Mouse (Mus musculus): ENCODE data around the gene Tacc2. TPM values are rescaled to one million over a fixed set of nuclear protein-coding genes. Genes with fewer than 3 reads are reported as not detected.
A peak's percentile ranks its signal among the peaks of the same experiment; 100 is the strongest.

Gene Tacc2
- polyA plus RNA-seq, 1 experiment = 66.7 TPM

DNA sequence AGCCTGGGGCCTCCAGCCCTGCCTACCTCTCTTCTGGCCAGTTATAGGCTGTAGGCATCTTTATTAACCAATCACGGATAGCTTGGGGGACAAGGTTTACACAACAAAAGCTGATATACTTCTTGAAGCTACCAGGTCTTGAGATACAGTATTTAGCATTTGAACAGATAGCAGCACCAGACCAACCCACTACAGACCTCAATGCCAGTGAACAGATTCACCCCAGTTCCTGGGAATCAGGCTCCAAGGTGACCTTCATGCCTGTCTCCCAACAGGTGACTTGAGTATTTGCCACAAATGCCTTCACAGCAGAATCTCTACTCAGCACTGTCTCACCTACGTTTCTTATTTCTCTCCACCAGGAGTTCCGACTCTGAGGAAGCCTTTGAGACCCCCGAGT lies 139.1 kb downstream of the Tacc2 start:
- 83% methylated on average over 4 of the region's 4 CpGs for WGBS
- H3K4me3 ChIP-seq (replicated peaks; ENCODE audit: insufficient read depth, low read depth, low read length) = no peak overlapping the region
- no peaks in the 10 kb centered on the region for H3K27me3 ChIP-seq (ENCODE audit: control insufficient read depth, insufficient read depth, low read length)
- peaks cover 57% of the 10 kb centered on the region for H3K4me1 ChIP-seq (ENCODE audit: control insufficient read depth, insufficient read depth, low read length)
- TF ChIP-seq POLR2A (IDR thresholded peaks at IDR 0.05; ENCODE audit: borderline replicate concordance, insufficient read depth, low read length) (no peak), CTCF (IDR thresholded peaks at IDR 0.05; ENCODE audit: borderline replicate concordance, insufficient read depth, low read depth, low read length) (no peak)
- no peak for DNase-seq
- H3K27ac ChIP-seq (ENCODE audit: insufficient read depth, low read length) = no peak overlapping the region

DNA sequence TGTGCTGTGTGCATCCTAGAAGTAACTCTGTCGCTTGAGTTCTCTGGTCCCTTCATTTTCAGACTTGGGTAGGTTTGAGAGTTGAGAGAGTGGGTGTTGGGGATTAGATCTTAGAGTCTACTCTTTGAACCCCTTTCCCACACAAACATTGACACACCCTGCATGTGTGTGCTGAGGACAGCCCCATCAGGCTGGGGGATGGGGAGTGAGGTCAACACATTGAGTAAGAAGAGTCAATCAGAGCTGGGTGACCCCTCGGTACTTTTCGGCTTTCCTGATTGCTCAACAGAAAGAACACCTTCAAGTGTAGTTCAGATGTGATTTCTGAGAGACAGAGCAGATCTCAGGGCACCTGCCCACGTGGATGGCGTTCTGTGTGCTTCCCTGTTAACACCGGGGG lies 139.8 kb downstream of the Tacc2 start:
- Histone ChIP-seq H3K4me1 (ENCODE audit: control insufficient read depth, insufficient read depth, low read length) (peaks cover 60% of the 10 kb centered on the region), H3K27me3 (ENCODE audit: control insufficient read depth, insufficient read depth, low read length) (no peaks in the 10 kb centered on the region), H3K4me3 (replicated peaks; ENCODE audit: insufficient read depth, low read depth, low read length) (no peak overlapping the region), H3K27ac (ENCODE audit: insufficient read depth, low read length) (no peak overlapping the region)
- WGBS = 91% methylated on average over 6 of the region's 6 CpGs
- TF ChIP-seq CTCF (IDR thresholded peaks at IDR 0.05; ENCODE audit: borderline replicate concordance, insufficient read depth, low read depth, low read length) = no peak
- TF ChIP-seq POLR2A (IDR thresholded peaks at IDR 0.05; ENCODE audit: borderline replicate concordance, insufficient read depth, low read length) = no peak
- DNase-seq = no peak

DNA sequence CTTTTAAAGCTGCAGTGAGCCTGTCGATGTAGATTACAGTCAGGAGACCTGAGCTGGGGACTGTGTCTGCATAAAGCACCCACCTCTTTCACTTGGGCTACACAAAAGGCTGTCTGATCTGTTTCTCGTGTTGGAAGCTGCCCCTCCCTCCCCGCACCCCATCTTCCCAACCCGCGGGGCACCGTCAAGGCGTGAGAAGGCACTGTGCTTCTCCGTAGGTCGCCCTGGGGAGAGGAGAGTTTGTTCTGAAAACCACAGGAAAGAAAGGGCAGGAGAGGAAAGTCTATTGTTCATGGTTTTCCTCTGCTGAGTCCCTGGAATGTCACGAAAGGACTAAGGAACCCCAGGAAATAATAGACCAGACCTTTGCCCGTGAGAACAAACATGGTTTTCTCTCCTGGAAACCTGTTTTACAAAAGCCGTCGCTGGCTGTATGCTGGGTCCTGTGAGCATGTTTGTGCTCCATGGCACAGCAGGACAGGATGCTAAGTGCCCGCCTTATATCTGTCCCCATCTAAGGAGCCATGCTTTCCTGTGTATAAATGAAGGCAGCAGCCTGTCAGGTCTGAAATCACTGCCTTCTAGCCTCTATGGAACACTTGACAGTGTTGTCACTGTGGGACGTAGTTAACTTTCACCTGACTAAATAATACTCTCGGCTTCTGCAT lies 142.8 kb downstream of the Tacc2 start:
- no peak for TF ChIP-seq POLR2A (IDR thresholded peaks at IDR 0.05; ENCODE audit: borderline replicate concordance, insufficient read depth, low read length)
- H3K4me1 ChIP-seq (ENCODE audit: control insufficient read depth, insufficient read depth, low read length) = peaks cover 65% of the 10 kb centered on the region
- 33% methylated on average over 16 of the region's 16 CpGs for WGBS
- no peak overlapping the region for H3K27ac ChIP-seq (ENCODE audit: insufficient read depth, low read length)
- no peak for DNase-seq
- H3K27me3 ChIP-seq (ENCODE audit: control insufficient read depth, insufficient read depth, low read length) = no peaks in the 10 kb centered on the region
- H3K4me3 ChIP-seq (replicated peaks; ENCODE audit: insufficient read depth, low read depth, low read length) = no peak overlapping the region

DNA sequence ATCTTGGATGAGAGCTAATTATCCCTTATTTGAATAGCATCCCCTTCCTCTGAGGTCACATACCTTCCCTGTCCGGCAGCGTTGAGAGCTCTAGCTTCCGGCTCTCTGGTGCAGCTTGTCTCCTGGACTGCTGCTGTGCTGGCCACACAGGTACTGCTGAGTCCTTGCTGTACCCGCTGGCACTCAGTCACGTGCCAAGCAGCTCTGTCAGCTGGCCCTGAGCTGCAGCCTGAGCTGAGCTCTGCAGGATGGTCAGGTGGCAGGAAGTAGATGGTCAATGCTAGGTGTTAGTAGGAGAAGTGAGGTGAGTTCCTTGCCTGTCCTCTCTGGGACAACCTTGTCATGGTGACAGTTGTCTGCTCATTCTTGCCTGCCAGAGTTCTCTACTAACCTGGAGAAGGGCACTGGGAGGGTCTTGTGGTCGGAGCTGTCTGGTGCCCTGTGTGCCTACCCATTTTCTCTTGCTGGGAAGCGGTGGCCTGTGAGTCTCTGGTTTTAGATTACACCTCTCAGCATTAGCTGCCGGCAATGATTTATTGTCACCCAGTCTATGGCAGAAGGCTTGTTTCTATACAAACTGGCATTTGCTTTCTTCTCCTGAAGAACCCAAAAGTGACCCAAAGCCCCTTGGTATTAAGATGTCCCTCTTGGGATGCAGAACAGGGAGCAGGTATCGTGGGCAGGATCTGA lies 143.6 kb downstream of the Tacc2 start:
- Histone ChIP-seq H3K4me1 (ENCODE audit: control insufficient read depth, insufficient read depth, low read length) (peaks cover 68% of the 10 kb centered on the region), H3K27ac (ENCODE audit: insufficient read depth, low read length) (peak overlapping the region; percentile 8; the same call in 1 of the 2 replicates), H3K27me3 (ENCODE audit: control insufficient read depth, insufficient read depth, low read length) (no peaks in the 10 kb centered on the region), H3K4me3 (replicated peaks; ENCODE audit: insufficient read depth, low read depth, low read length) (no peak overlapping the region)
- no peak for TF ChIP-seq POLR2A (IDR thresholded peaks at IDR 0.05; ENCODE audit: borderline replicate concordance, insufficient read depth, low read length)
- TF ChIP-seq CTCF (IDR thresholded peaks at IDR 0.05; ENCODE audit: borderline replicate concordance, insufficient read depth, low read depth, low read length) = no peak
- peak; percentile 61 to 75 for DNase-seq
- 29% methylated on average over 9 of the region's 9 CpGs for whole genome bisulfite sequencing

DNA sequence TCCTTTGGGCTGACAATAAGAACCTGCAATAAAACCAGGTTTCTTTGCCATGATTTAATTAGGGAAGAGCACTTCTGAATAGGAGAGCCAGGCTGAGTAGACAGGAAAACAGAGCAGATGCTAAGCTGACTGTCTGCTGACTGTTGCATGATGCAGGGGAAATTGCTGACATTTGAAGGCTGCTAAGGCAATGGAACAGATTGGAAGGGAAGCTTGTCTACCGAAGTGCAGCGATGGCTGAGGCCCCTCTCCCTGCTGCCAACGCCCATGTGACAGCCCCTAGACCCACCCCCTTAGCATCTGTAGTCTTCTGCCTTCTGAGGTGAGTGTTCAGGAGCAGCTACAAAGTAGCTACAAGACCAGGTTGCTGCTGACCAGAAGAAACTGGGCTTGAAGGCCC lies 148.9 kb downstream of the Tacc2 start:
- Histone ChIP-seq H3K4me3 (replicated peaks; ENCODE audit: insufficient read depth, low read depth, low read length) (no peak overlapping the region), H3K4me1 (ENCODE audit: control insufficient read depth, insufficient read depth, low read length) (peaks cover 56% of the 10 kb centered on the region), H3K27ac (ENCODE audit: insufficient read depth, low read length) (no peak overlapping the region), H3K27me3 (ENCODE audit: control insufficient read depth, insufficient read depth, low read length) (no peaks in the 10 kb centered on the region)
- WGBS = 29% methylated on average over 3 of the region's 3 CpGs
- TF ChIP-seq CTCF (IDR thresholded peaks at IDR 0.05; ENCODE audit: borderline replicate concordance, insufficient read depth, low read depth, low read length) (no peak), POLR2A (IDR thresholded peaks at IDR 0.05; ENCODE audit: borderline replicate concordance, insufficient read depth, low read length) (no peak)
- peak in 1 of 2 experiments; percentile 34 for DNase-seq

DNA sequence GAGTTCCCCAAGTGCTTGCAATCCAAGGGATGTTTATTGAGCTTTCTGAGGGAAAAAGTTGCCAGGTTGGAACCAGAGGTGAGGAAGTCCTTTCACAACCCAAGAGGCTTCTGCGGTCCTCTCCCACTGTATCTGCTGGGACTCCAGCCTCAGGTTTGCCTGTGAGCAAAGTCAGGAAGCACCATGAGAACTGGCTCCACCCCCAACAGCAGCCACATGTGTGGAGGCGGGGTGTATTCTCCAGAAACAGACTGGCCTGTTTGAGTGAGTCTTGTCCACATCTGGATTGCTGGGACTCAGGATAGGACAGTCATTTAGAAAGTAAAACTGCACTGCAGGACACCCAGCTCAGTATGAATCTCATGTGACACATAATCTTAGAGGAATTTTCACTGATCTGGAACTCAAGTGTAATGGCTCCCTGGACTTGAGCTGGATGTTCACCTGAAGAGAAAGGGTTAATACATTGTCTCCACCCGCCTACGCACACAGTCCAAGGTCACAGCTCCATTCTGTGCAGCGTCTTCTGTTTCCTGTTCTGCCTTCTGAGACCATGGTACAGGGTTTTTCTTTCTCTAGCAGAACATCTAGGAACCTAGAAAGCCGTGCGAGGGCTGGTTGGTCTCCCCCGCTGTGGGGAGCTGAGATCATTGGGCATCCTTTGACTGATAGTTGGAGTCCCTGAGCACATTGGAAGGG lies 149.6 kb downstream of the Tacc2 start:
- H3K4me3 ChIP-seq (replicated peaks; ENCODE audit: insufficient read depth, low read depth, low read length) = no peak overlapping the region
- no peaks in the 10 kb centered on the region for H3K27me3 ChIP-seq (ENCODE audit: control insufficient read depth, insufficient read depth, low read length)
- 70% methylated on average over 8 of the region's 8 CpGs for WGBS
- peaks cover 51% of the 10 kb centered on the region for H3K4me1 ChIP-seq (ENCODE audit: control insufficient read depth, insufficient read depth, low read length)
- H3K27ac ChIP-seq (ENCODE audit: insufficient read depth, low read length) = no peak overlapping the region
- TF ChIP-seq POLR2A (IDR thresholded peaks at IDR 0.05; ENCODE audit: borderline replicate concordance, insufficient read depth, low read length) = no peak
- no peak for DNase-seq

DNA sequence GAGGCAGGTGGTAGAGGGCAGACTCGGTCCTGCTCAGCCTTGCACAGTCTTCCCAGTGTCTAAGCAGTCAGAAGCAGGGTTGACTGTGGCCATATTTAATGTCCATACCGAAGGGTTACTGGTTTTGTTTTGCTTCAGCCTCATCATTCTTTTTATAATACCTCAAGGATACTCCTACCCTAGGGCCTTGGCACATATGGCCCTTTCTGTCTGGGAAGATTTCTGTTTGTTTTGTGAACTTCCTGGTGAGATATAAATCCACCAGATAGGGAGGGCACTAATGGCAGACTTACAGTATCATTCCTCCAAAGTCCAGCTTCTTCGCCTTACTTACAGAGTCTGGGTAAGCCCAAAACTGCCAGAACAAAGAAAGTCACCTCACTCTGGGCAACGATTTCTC lies 150.3 kb downstream of the Tacc2 start:
- Histone ChIP-seq H3K27ac (ENCODE audit: insufficient read depth, low read length) (no peak overlapping the region), H3K4me1 (ENCODE audit: control insufficient read depth, insufficient read depth, low read length) (peaks cover 47% of the 10 kb centered on the region), H3K4me3 (replicated peaks; ENCODE audit: insufficient read depth, low read depth, low read length) (no peak overlapping the region), H3K27me3 (ENCODE audit: control insufficient read depth, insufficient read depth, low read length) (no peaks in the 10 kb centered on the region)
- WGBS = 86% methylated on average over 4 of the region's 4 CpGs
- no peak for DNase-seq
- TF ChIP-seq POLR2A (IDR thresholded peaks at IDR 0.05; ENCODE audit: borderline replicate concordance, insufficient read depth, low read length) (no peak), CTCF (IDR thresholded peaks at IDR 0.05; ENCODE audit: borderline replicate concordance, insufficient read depth, low read depth, low read length) (no peak)

DNA sequence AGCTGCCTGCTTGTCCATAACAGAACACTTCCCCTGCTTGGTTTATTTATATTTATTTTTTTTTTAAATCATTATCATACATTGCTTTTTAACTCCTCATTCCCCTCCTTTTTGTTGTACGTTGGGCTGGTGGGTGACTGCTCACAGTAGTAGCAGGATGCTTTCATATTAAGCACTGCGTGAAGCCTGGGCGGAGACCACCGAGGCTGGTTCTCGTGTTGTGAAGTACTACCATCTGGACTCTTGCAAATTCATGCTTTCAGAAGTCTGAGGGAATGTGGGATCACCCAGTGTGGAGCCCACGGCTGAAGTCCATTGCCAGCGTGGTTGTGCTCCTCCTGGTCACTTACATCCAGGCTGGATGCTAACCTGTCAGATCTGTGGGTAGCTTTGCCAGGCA lies 154.6 kb downstream of the Tacc2 start:
- WGBS = 26% methylated on average over 7 of the region's 7 CpGs
- DNase-seq = no peak
- Histone ChIP-seq H3K4me1 (ENCODE audit: control insufficient read depth, insufficient read depth, low read length) (peaks cover 15% of the 10 kb centered on the region), H3K27ac (ENCODE audit: insufficient read depth, low read length) (no peak overlapping the region), H3K4me3 (replicated peaks; ENCODE audit: insufficient read depth, low read depth, low read length) (no peak overlapping the region), H3K27me3 (ENCODE audit: control insufficient read depth, insufficient read depth, low read length) (no peaks in the 10 kb centered on the region)
- TF ChIP-seq CTCF (IDR thresholded peaks at IDR 0.05; ENCODE audit: borderline replicate concordance, insufficient read depth, low read depth, low read length) (no peak), POLR2A (IDR thresholded peaks at IDR 0.05; ENCODE audit: borderline replicate concordance, insufficient read depth, low read length) (no peak)
